Mouse (Mus musculus) bone marrow, adult 2 months (tissue): ENCODE measurements at regions not wholly inside any gene's neighbourhood (a gene's known extent, or its start where the extent isn't known, plus 50 kb on each side); places are given as distances from the start of the nearest gene placed in this dataset.

Source experiments
- CTCF ChIP-seq: fragments of 200-500 bp; IDR thresholded peaks from 2 replicates; pipeline ENCODE4 v1.5.1; 2011; ENCODE audit warnings: low read length, control low read depth; ENCODE audit not compliant: control insufficient read depth, insufficient read depth
- POLR2A ChIP-seq: fragments of 200-500 bp; IDR thresholded peaks from 2 replicates; pipeline ENCODE4 v1.6.1; 2011; ENCODE audit warnings: low read depth, mild to moderate bottlenecking, control low read depth, low read length, borderline replicate concordance; ENCODE audit not compliant: control insufficient read depth

GRCm38 (mm10) chr11:113174011-113174507 lies 392.0 kb downstream of the Sox9 start:
- TF ChIP-seq POLR2A, result no peak
- no peak for TF ChIP-seq CTCF
